Mouse (Mus musculus) MEL (cell line): Measurements from ENCODE around the gene Rad9b. TPM values are rescaled to one million over a fixed set of nuclear protein-coding genes. Genes with fewer than 3 reads are reported as not detected.

Experiments
- polyA plus RNA-seq, 2 experiments: library from polyadenylated mRNA; stranded (reverse) in 1 of 2; unstranded in 1 of 2; fragments of >175 nt in 1 of 2; fragments of >200 nt in 1 of 2; gene quantifications; 2 replicates each; pipeline versions ENCODE4 v1.2.1 to v1.2.4; 2012; ENCODE audit warnings: low replicate concordance in 2 of 2, low read depth in 1 of 2; ENCODE audit not compliant: insufficient read length in 2 of 2, insufficient read depth in 1 of 2, missing spikeins in 1 of 2
- total RNA-seq: library from RNA; depleted of rRNA; stranded (reverse); fragments of 300-350 nt; gene quantifications from 2 replicates; pipeline ENCODE4 v1.2.3, GENCODE M21; 2012; rRNA removed

Rad9b gene
- total and polyA plus RNA-seq, 3 experiments: 9.1 to 11.1 TPM; not detected in 1

Other genes starting within 250 kb of the Rad9b start
- 1.4 and 1.6 TPM in 2 replicates for gene Ccdc63, start 213.4 kb downstream of the Rad9b start, total RNA-seq
- gene Ccdc63, start 213.4 kb downstream of the Rad9b start, polyA plus RNA-seq: 1 to 10 TPM in 1 of 2 experiments, not detected in 1; 4.7 TPM
- gene Ppp1cc, start 196.0 kb downstream of the Rad9b start, total RNA-seq: 305 and 329 TPM in 2 replicates
- 100 to 1,000 TPM in 1 of 2 experiments, not detected in 1; 420 TPM for gene Ppp1cc, start 196.0 kb downstream of the Rad9b start, polyA plus RNA-seq
- 8.4 and 9.1 TPM in 2 replicates for gene Hvcn1, start 147.4 kb downstream of the Rad9b start, total RNA-seq
- gene Hvcn1, start 147.4 kb downstream of the Rad9b start, polyA plus RNA-seq: 10 to 100 TPM in 1 of 2 experiments, not detected in 1; 13.5 TPM
- gene Tctn1, start 89.8 kb downstream of the Rad9b start, total RNA-seq: 2.5 and 3.8 TPM in 2 replicates
- 1 to 10 TPM in 1 of 2 experiments, not detected in 1; 6.0 TPM for gene Tctn1, start 89.8 kb downstream of the Rad9b start, polyA plus RNA-seq
- 16.0 and 17.3 TPM in 2 replicates for gene Pptc7, start 69.9 kb downstream of the Rad9b start, total RNA-seq
- gene Pptc7, start 69.9 kb downstream of the Rad9b start, polyA plus RNA-seq: 10 to 100 TPM in 1 of 2 experiments, not detected in 1; 22.3 TPM
- gene Vps29, start 136 bp upstream of the Rad9b start, total RNA-seq: 91.9 and 92.1 TPM in 2 replicates
- gene Vps29, start 136 bp upstream of the Rad9b start, polyA plus RNA-seq: 100 to 1,000 TPM; 101 to 424 TPM
- 81.1 and 85.6 TPM in 2 replicates for gene Gpn3, start 17.6 kb upstream of the Rad9b start, total RNA-seq
- 10 to 100 TPM in 1 of 2 experiments, not detected in 1; 89.9 TPM for gene Gpn3, start 17.6 kb upstream of the Rad9b start, polyA plus RNA-seq
- 68.9 and 73.8 TPM in 2 replicates for gene Fam216a, start 18.1 kb upstream of the Rad9b start, total RNA-seq
- gene Fam216a, start 18.1 kb upstream of the Rad9b start, polyA plus RNA-seq: 100 to 1,000 TPM in 1 of 2 experiments, not detected in 1; 100 TPM
- 406 and 433 TPM in 2 replicates for gene Arpc3, start 37.6 kb upstream of the Rad9b start, total RNA-seq
- 1,000 to 10,000 TPM in 1 of 2 experiments, 100 to 1,000 TPM in 1; 365 to 1,109 TPM for gene Arpc3, start 37.6 kb upstream of the Rad9b start, polyA plus RNA-seq
- 39.9 and 40.5 TPM in 2 replicates for gene Anapc7, start 67.5 kb upstream of the Rad9b start, total RNA-seq
- 10 to 100 TPM in 1 of 2 experiments, not detected in 1; 49.7 TPM for gene Anapc7, start 67.5 kb upstream of the Rad9b start, polyA plus RNA-seq
- gene Atp2a2, start 148.0 kb upstream of the Rad9b start, total RNA-seq: 115 and 117 TPM in 2 replicates
- gene Atp2a2, start 148.0 kb upstream of the Rad9b start, polyA plus RNA-seq: 100 to 1,000 TPM; 176 to 199 TPM